Mouse (Mus musculus) hematopoietic stem cell, adult 5-6 weeks (primary cell): ENCODE results near the gene Cd93. TPM values are rescaled to one million over a fixed set of nuclear protein-coding genes. Genes with fewer than 3 reads are reported as not detected.

Experiments used
- ATAC-seq, 2 experiments: fragments of 125-278 bp in 1 of 2; replicated peaks in 1 of 2; 2 replicates each; pipeline ENCODE4 v1.8.0; 2016 to 2017; ENCODE audit warnings: inconsistent platforms in 2 of 2, mild to moderate bottlenecking in 2 of 2, moderate number of reproducible peaks in 2 of 2, low read depth in 1 of 2, moderate TSS enrichment in 1 of 2; ENCODE audit not compliant: low FRiP score in 2 of 2, poor library complexity in 2 of 2, severe bottlenecking in 2 of 2, insufficient read depth in 1 of 2, low TSS enrichment in 1 of 2
- total RNA-seq: library from RNA; stranded (forward); fragments of 172-1452, 232-1000 nt; gene quantifications from 2 replicates; pipeline ENCODE4 v1.2.3, GENCODE M21; 2017

Gene Cd93
- total RNA-seq, 1 experiment from 2014 or later: 145 TPM

- ATAC-seq: no peak
Observed at GRCm38 (mm10) chr2:148387652-148388581, 55.4 kb downstream of the Cd93 start.

- ATAC-seq: peak in 1 of 2 experiments; percentile 32; a peak in 1 of 4 replicates
Observed at GRCm38 (mm10) chr2:148386927-148387326, 56.4 kb downstream of the Cd93 start.

Other genes starting within 250 kb of the Cd93 start
- gene Sstr4, start 48.2 kb downstream of the Cd93 start, total RNA-seq: not detected in 2 replicates
- gene Thbd, start 35.4 kb downstream of the Cd93 start, total RNA-seq: 6.9 and 10.5 TPM in 2 replicates
- gene Nxt1, start 229.0 kb upstream of the Cd93 start, total RNA-seq: 21.9 and 39.3 TPM in 2 replicates
- 17.4 and 22.4 TPM in 2 replicates for gene Gzf1, start 237.5 kb upstream of the Cd93 start, total RNA-seq